Mouse (Mus musculus): ENCODE measurements at regions not wholly inside any gene's neighbourhood (a gene's known extent, or its start where the extent isn't known, plus 50 kb on each side); places are given as distances from the start of the nearest gene placed in this dataset.

DNA sequence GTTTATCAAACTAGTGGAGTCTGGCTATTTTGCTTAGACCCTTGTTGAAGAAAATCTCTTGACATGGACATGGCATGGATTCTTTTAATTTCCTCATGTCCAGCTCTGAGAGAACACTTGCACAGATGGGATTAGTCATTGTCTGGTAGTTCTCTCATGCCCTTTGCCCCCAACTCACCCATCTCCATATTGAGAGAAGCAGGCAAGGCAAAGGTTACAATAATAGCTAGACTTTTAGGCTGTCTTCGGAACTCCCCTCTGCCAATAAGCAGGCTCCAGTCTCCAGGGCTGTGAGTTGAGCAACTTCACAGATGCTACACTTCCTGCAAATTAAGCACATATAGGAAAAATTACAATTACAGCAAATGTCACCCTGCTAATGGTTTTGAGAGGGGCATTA is 558.0 kb upstream of the Alcam start:
- no peak for DNase-seq (ENCODE audit: low read depth, low spot score)

DNA sequence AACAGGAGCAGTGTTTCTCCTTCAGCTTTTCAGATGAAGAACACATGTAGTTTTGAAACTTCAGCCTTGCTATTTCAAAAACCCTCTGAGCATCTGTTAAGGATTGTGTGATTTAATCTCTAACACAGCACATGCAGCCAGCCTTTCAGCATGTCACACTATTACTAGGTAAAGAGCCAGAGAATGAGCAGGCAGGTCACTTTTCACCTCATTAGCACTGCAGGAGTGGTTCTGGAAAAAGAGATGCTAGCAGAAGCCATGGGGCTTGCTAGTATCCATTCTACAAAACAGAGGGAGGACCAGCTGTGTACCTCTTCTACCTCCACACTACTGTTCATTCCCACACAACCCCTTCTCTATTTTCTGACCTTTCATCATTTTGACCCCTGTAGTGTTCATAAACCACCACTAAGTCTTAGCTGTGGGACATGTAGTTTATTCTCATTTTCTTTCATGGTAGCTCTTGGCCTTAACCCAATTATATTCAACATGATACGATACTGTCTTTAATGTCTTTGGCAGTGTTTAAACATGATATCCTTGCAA is 535.1 kb upstream of the Alcam start:
- DNase-seq (ENCODE audit: low read depth, low spot score), result no peak

DNA sequence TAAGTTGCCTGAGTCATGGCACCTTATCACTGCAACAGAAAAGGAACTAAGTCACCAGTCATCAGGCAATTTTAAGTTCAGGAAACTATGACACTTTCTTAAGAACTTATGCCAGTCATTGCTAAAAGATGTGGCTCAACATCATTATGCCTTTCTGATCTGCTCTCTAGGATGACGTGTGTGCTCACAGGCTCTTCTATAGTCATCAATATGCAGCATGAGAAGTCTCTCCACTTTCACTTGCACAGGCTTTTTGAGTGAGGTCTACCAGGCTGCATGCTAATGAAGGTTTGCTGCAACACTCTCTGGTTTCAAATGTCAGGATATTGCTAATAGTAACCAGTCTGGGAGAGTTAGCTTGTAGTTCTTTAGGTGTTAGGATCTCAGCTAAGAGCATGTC is 530.5 kb upstream of the Alcam start:
- no peak for DNase-seq (ENCODE audit: low read depth, low spot score)

GRCm38 (mm10) chr16:52980995-52981394 is 527.1 kb upstream of the Alcam start:
- DNase-seq (ENCODE audit: low read depth, low spot score), result no peak

DNA sequence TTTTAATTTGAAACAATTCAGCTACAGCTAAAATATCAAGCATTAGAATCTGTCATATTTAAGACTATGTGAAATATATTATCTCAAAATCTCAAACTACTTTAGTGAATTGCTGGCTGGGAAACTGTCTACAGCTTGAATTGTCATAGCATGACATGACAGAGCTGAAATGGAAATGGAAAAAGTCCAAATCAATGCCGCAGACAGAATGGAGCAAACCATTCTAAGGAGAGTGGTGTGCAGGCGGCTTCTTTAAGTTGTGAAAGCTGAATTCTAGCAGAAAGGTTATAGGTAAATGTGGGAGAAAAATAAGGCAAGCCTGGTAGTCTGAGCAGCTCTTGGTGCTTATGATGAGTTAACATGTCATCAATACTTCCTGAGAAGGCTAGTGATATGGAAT is 518.9 kb upstream of the Alcam start:
- DNase-seq (ENCODE audit: low read depth, low spot score), result no peak

DNA sequence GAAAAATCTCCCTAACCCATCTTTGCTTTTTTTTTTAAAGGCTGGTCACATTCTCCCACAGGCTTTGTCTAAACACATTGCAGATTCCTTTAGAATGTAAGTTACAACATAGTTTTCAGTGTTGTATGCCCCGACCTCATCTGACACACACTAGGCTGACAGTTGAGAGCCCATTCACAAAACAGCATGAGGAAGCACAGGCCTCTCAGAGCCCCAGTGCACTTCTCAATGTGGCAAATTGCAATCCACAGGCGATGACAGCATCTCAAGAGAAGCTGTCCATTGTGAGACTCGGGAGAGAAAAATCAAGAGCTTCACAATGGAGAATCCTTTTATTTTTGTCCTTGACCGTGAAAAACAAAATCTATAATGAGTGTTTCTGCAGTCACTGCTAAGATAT is 493.8 kb upstream of the Alcam start:
- DNase-seq (ENCODE audit: low read depth, low spot score), result no peak

DNA sequence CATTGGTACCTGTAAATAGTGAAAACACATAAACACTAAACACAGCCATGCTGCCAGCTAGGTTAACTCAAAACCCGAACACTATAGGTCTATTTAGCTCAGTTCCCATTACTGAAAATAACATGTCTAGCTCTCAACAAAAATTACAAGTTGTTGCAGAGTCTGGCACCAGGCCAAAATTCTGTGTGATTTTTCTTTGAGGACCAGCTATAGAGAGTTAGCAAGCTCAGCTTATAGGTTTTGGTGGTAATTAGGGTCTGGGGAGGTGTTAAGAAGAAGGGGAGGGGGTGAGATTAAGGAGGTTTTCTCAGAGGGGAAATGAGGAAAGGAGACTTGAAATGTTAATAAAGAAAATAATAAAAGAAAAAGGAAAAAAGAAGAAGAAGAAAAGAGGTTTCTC is 480.9 kb upstream of the Alcam start:
- no peak for DNase-seq (ENCODE audit: low read depth, low spot score)

DNA sequence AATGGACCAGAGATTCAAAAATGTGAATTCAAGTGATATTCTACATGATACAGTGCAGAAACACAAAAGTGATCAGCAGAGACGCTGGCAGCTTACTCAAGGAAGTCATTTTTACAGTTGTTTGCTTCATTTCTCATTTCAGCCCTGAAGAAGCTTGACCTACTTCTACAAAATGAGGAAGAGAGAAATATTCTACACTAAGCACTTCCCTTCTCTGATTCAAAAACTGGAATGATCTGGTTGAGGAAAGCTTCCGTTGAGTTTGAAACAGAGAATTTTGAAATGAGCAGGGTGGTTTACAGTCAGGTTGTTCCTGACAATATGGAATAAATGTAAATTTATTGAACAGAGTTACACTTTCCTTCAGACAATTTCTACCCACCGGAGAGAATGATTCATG is 478.1 kb upstream of the Alcam start:
- no peak for DNase-seq (ENCODE audit: low read depth, low spot score)

- DNase-seq (ENCODE audit: low read depth, low spot score), result no peak
Observed at GRCm38 (mm10) chr16:52892467-52893255, 438.8 kb upstream of the Alcam start.

DNA sequence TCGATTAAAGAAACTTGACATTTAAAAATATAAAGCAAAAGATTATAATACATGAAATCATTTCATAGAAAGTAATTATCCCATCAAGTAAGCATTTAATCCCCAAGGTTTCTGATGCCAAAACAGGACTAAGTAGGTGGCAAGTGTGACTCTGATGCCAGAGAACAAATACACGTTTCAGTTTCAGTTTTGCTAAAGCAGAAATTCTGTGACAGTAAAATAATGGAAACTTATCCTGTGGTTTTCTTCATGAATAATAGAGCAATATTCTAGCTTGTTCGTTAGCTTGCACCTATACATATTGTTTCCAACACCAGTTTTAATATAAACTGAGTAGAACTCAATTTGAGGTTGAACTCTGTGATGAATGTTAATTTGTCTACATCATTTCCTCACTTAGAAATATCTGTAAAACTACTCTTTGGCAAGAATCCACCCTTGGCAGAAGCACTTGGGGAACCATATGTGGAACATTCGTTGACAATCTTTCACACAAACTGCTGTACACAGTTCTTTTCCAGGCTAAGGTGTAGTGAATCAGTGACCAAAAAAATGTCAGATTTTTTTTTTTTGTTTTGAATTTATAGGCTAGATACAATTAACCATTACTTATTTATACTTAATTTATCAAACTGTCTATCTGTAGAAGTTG is 425.7 kb upstream of the Alcam start:
- no peak for DNase-seq (ENCODE audit: low read depth, low spot score)

GRCm38 (mm10) chr16:52867833-52868232 is 414.0 kb upstream of the Alcam start:
- no peak for DNase-seq (ENCODE audit: low read depth, low spot score)

DNA sequence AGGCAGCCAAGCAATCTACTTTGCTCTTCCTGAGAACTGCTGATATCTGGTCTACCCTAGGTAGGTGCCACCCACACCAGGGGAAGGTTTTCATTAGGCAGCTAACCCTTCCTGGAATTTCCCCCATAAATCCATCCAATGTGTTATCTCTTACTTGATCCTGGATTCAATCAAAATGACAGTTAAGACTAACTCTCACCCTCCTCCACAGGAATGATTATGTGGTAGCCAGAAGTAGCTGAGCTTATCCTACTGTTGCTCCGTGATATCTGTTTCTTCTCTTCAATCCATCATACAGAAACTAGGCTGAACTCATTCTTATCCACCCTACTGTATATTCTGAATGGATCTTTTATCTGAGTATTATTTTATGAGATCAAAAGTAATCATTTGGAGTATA is 409.7 kb upstream of the Alcam start:
- no peak for DNase-seq (ENCODE audit: low read depth, low spot score)

DNA sequence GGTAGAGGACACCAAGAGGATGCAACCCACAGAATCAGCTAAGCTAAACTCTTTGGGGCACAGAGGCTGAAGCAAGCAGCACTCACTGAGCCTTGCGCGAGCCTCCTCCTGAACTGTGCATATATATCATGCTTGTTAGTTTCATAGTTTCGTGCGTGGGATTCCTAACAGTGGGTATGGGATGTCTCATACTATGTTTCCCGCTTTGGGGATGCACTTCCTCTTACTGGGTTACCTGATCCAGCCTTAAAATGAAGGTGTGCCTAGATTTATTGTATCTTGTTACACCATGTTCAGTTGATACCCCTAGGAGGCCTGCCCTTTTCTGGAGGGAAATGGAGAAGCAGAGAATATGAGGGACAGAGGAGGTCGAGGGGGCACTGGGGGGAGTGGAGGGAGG is 407.4 kb upstream of the Alcam start:
- DNase-seq (ENCODE audit: low read depth, low spot score), result no peak

GRCm38 (mm10) chr16:52858441-52859209 is 404.8 kb upstream of the Alcam start:
- no peak for DNase-seq (ENCODE audit: low read depth, low spot score)

DNA sequence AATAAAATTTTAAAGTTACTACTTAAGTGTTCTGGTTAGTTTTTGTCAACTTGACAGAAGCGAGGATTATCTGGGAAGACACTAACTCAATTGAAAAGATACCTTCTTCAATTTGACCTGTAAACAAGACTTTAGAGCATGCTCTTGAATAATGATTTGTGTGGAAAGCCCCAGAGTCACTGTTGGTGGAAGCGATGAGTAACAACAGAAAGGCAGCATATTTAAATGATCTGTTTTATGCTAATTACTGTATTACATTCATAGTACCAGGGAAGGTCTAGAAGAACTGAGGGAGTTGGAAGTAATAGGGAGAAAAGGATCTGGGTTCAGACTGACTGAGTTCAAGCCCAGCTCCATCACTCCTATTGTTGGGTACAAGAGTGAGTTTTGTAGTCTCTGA is 397.3 kb upstream of the Alcam start:
- no peak for DNase-seq (ENCODE audit: low read depth, low spot score)

DNA sequence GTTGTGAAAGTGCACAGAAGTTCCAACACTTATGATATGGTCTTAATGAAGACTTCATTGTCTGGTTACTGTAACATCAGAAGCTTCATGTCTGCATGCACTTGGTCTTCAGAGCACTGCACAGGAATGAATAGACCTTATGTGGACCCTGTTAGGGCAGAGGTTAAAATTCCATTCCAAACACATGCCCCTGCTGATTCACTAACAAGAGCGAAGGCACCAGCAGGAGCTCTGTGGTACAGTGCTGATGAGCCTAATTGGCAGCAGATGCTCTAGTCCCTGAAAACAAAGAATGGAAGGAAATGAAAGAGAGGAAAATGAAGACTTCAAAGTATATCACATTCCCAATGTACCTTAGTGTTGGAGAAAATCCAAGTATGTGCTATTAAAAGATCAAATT is 365.1 kb upstream of the Alcam start:
- DNase-seq (ENCODE audit: low read depth, low spot score), result no peak

DNA sequence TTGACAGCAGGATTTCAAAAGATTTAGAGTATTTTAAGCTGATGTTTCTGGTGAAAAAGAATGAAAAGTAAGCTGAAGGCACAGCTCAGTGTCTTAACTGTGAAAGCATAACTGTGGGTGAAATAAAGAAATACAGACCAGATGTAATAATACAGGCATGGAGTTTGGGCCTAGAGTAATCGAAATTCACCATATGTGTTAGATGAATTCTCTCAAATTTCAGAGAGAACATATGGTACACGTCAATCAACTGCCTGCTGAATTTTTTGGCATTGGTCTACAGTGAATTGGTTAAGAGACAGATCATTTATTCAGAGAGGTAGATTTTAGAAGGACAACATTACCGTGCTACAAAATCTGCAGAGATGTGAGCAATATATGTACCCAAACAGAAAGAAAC is 357.3 kb upstream of the Alcam start:
- DNase-seq (ENCODE audit: low read depth, low spot score), result no peak

DNA sequence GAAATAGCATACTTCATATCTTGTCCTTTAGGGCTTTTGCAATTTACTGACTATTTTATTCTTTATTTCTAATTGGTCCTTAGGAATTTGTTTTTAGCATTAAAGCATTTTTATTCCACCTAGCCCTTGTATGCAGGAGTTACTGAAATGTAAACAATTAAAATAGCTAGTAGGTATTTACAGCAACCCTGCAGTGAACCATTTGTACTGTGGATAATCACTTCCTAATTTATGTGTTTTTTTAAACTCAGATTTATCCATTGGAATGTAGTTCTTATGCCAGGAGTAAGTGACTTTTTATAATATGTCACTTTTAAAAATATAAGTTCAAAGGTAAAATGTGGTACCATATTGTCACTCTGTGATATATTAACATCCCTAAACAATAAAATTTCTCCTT is 350.5 kb upstream of the Alcam start:
- no peak for DNase-seq (ENCODE audit: low read depth, low spot score)

DNA sequence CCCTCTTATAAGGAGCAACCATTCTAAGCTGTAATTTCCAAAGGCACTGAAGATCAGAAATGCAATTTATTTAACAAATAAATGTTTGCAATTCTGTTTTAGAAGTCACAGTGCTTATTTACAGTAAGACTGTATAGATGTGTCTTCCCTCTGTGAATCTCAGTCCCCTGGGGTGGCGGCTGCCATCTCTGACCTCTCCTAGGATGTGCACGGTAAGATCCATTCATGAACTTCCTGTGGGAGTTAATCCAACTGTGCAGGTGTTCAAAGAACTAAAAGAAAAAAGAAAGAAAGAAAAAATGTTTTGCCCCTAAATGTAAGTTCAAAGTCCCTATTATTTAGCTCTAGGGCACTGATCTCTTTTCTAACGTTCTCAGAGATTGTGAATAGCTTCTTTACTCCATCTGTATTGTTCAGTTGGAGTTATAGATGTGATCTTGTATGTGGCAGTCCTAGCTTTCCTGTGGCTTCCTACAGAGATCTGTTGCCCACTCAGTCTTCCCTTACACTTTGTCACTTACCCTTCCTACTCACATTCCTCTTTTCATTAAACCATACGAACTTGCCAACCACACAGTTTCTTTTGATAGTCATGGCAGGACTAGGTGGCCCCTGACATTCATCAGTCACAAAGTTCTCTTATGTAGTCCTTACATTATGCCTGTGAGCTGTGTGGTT is 346.0 kb upstream of the Alcam start:
- DNase-seq (ENCODE audit: low read depth, low spot score), result no peak

DNA sequence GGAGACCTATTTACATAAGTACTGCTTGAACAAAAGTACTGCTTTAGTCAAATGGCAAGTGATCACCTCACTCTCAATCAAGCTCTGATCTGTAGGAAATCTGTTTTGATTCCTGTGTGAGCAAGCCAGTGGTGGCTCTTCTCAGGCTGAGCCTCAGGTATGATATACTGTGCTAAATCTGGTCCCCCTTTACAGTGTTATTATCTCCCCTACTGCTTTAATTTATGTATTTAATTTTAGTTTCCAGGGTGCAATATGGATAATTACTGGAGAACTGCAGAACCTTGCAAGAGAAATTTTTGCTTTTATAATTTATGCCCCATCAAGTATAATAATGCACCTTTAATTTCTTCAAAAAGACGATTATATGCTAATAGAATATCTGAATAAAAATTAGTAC is 341.3 kb upstream of the Alcam start:
- no peak for DNase-seq (ENCODE audit: low read depth, low spot score)

- DNase-seq (ENCODE audit: low read depth, low spot score), result no peak
Observed at GRCm38 (mm10) chr16:52789946-52790345, 336.1 kb upstream of the Alcam start.

- DNase-seq (ENCODE audit: low read depth, low spot score), result no peak
Observed at GRCm38 (mm10) chr16:52747744-52748143, 293.9 kb upstream of the Alcam start.

All from retina, adult 2 months (tissue).